Mouse (Mus musculus): Measurements from ENCODE around the gene Med26.

- no peak for TF ChIP-seq CTCF (IDR thresholded peaks at IDR 0.05; ENCODE audit: borderline replicate concordance, insufficient read depth, low read depth, low read length)
- TF ChIP-seq POLR2A (IDR thresholded peaks at IDR 0.05; ENCODE audit: borderline replicate concordance, insufficient read depth, low read length): no peak
Measured at GRCm38 (mm10) chr8:72445071-72445470, 103.0 kb downstream of the Med26 start.

Measured in cerebellum, adult 2 months (tissue).